Mouse (Mus musculus): ENCODE measurements around the gene Timp4.

DNA sequence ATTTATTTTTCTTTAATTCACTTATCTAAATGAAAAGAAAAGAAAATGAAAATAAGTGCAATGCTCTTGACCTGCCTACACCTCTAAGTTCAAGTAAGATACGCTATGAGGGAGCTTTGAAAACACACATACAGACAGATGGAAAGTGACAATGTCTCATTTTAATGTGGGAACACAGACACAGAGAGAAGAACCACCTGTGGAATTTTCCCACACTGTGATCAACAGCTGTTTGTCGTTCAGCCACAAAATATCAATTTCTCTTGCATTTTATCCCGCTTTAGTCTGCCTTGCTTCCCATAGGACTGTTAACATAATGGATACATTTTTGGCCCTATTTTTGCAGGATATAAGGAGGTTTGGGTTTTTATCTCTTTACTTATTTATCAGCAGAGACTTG is 41.2 kb downstream of the Timp4 start:
- TF ChIP-seq EP300 (IDR thresholded peaks at IDR 0.05; ENCODE audit: insufficient read depth, low read depth, low read length): no peak
- no peak for TF ChIP-seq CTCF (IDR thresholded peaks at IDR 0.05)

Measured in heart, adult 2 months (tissue).